Mouse (Mus musculus): ENCODE data around the gene Flt1. TPM values are rescaled to one million over a fixed set of nuclear protein-coding genes. Genes with fewer than 3 reads are reported as not detected.
A peak's percentile ranks its signal among the peaks of the same experiment; 100 is the strongest.

The Flt1 gene
- polyA plus RNA-seq, 1 experiment from 2014 or later = 19.0 TPM

- H3K4me2 ChIP-seq = no peak overlapping the region
- no peak for ATAC-seq (ENCODE audit: borderline replicate concordance, extremely low read depth, low FRiP score, low TSS enrichment)
- peaks cover 7% of the 10 kb centered on the region for H3K4me1 ChIP-seq
- WGBS = 62% methylated on average over 1 of the region's 1 CpGs
- H3K4me3 ChIP-seq = no peak overlapping the region
- peak overlapping the region; percentile 55; the same call in 1 of the 2 replicates for H3K27ac ChIP-seq
- no peaks in the 10 kb centered on the region for H3K9me3 ChIP-seq
- no peaks in the 10 kb centered on the region for H3K27me3 ChIP-seq
- H3K36me3 ChIP-seq = no peaks in the 10 kb centered on the region
- H3K9ac ChIP-seq = no peak overlapping the region
These were observed 140.7 kb downstream of the Flt1 start for GRCm38 (mm10) chr5:147585070-147585469.

- Histone ChIP-seq H3K27me3 (no peaks in the 10 kb centered on the region), H3K4me3 (no peak overlapping the region), H3K36me3 (no peaks in the 10 kb centered on the region), H3K4me2 (no peak overlapping the region), H3K27ac (peak overlapping the region; percentile 55; the same call in 1 of the 2 replicates), H3K9me3 (no peaks in the 10 kb centered on the region), H3K4me1 (peaks cover 5% of the 10 kb centered on the region), H3K9ac (no peak overlapping the region)
- ATAC-seq (ENCODE audit: borderline replicate concordance, extremely low read depth, low FRiP score, low TSS enrichment) = no peak
- WGBS = 60% methylated on average over 9 of the region's 9 CpGs
These were observed 141.2 kb downstream of the Flt1 start for GRCm38 (mm10) chr5:147584648-147585047.

- no peak for ATAC-seq (ENCODE audit: borderline replicate concordance, extremely low read depth, low FRiP score, low TSS enrichment)
- H3K27me3 ChIP-seq = no peaks in the 10 kb centered on the region
- 35% methylated on average over 14 of the region's 14 CpGs for WGBS
- H3K4me2 ChIP-seq = 0 out of 2 replicates have a peak overlapping the region, but pooled peaks have one; percentile 30
- no peak overlapping the region for H3K4me3 ChIP-seq
- no peak overlapping the region for H3K27ac ChIP-seq
- peaks cover 5% of the 10 kb centered on the region; the same call in 1 of the 2 replicates for H3K4me1 ChIP-seq
- H3K36me3 ChIP-seq = no peaks in the 10 kb centered on the region
- H3K9me3 ChIP-seq = no peaks in the 10 kb centered on the region
- H3K9ac ChIP-seq = no peak overlapping the region
These were observed 142.0 kb downstream of the Flt1 start for GRCm38 (mm10) chr5:147583702-147584298.

GRCm38 (mm10) chr5:147580181-147580580, 145.6 kb downstream of the Flt1 start:
- no peaks in the 10 kb centered on the region for H3K9me3 ChIP-seq
- no peak overlapping the region for H3K9ac ChIP-seq
- peaks cover 5% of the 10 kb centered on the region; the same call in 1 of the 2 replicates for H3K4me1 ChIP-seq
- no peak overlapping the region for H3K4me3 ChIP-seq
- H3K27ac ChIP-seq = no peak overlapping the region
- H3K27me3 ChIP-seq = no peaks in the 10 kb centered on the region
- no peak overlapping the region for H3K4me2 ChIP-seq
- no peak for ATAC-seq (ENCODE audit: borderline replicate concordance, extremely low read depth, low FRiP score, low TSS enrichment)
- 68% methylated on average over 13 of the region's 13 CpGs for WGBS
- no peaks in the 10 kb centered on the region for H3K36me3 ChIP-seq

GRCm38 (mm10) chr5:147579691-147580090, 146.1 kb downstream of the Flt1 start:
- Histone ChIP-seq H3K4me3 (no peak overlapping the region), H3K4me1 (peaks cover 5% of the 10 kb centered on the region; the same call in 1 of the 2 replicates), H3K36me3 (no peaks in the 10 kb centered on the region), H3K9me3 (no peaks in the 10 kb centered on the region), H3K4me2 (no peak overlapping the region), H3K27me3 (no peaks in the 10 kb centered on the region), H3K9ac (no peak overlapping the region), H3K27ac (no peak overlapping the region)
- ATAC-seq (ENCODE audit: borderline replicate concordance, extremely low read depth, low FRiP score, low TSS enrichment) = no peak
- 58% methylated on average over 8 of the region's 8 CpGs for WGBS

GRCm38 (mm10) chr5:147579148-147579547, 146.7 kb downstream of the Flt1 start:
- 87% methylated on average over 7 of the region's 7 CpGs for WGBS
- Histone ChIP-seq H3K9ac (no peak overlapping the region), H3K4me1 (peaks cover 2% of the 10 kb centered on the region; the same call in 1 of the 2 replicates), H3K4me2 (no peak overlapping the region), H3K27me3 (no peaks in the 10 kb centered on the region), H3K9me3 (no peaks in the 10 kb centered on the region), H3K27ac (no peak overlapping the region), H3K36me3 (no peaks in the 10 kb centered on the region), H3K4me3 (no peak overlapping the region)
- ATAC-seq (ENCODE audit: borderline replicate concordance, extremely low read depth, low FRiP score, low TSS enrichment) = no peak

GRCm38 (mm10) chr5:147577003-147577402, 148.8 kb downstream of the Flt1 start:
- H3K4me2 ChIP-seq = no peak overlapping the region
- H3K27me3 ChIP-seq = no peaks in the 10 kb centered on the region
- H3K36me3 ChIP-seq = no peaks in the 10 kb centered on the region
- ATAC-seq (ENCODE audit: borderline replicate concordance, extremely low read depth, low FRiP score, low TSS enrichment) = no peak
- no peaks in the 10 kb centered on the region for H3K4me1 ChIP-seq
- H3K4me3 ChIP-seq = no peak overlapping the region
- no peaks in the 10 kb centered on the region for H3K9me3 ChIP-seq
- no peak overlapping the region for H3K9ac ChIP-seq
- H3K27ac ChIP-seq = no peak overlapping the region
- 45% methylated on average over 6 of the region's 6 CpGs for WGBS

- no peaks in the 10 kb centered on the region for H3K36me3 ChIP-seq
- no peak overlapping the region for H3K9ac ChIP-seq
- no peak overlapping the region for H3K4me2 ChIP-seq
- H3K4me1 ChIP-seq = no peaks in the 10 kb centered on the region
- peak; percentile 40 for ATAC-seq (ENCODE audit: borderline replicate concordance, extremely low read depth, low FRiP score, low TSS enrichment)
- H3K9me3 ChIP-seq = no peaks in the 10 kb centered on the region
- no peaks in the 10 kb centered on the region for H3K27me3 ChIP-seq
- H3K27ac ChIP-seq = no peak overlapping the region
- 51% methylated on average over 8 of the region's 8 CpGs for WGBS
- no peak overlapping the region for H3K4me3 ChIP-seq
These were observed 151.3 kb downstream of the Flt1 start for GRCm38 (mm10) chr5:147574517-147574916.

- Histone ChIP-seq H3K9ac (no peak overlapping the region), H3K27ac (no peak overlapping the region), H3K4me3 (no peak overlapping the region), H3K27me3 (no peaks in the 10 kb centered on the region), H3K9me3 (no peaks in the 10 kb centered on the region), H3K4me2 (no peak overlapping the region), H3K36me3 (no peaks in the 10 kb centered on the region), H3K4me1 (no peaks in the 10 kb centered on the region)
- WGBS = 70% methylated on average over 1 of the region's 1 CpGs
- ATAC-seq (ENCODE audit: borderline replicate concordance, extremely low read depth, low FRiP score, low TSS enrichment) = no peak
These were observed 152.3 kb downstream of the Flt1 start for GRCm38 (mm10) chr5:147573555-147573954.

GRCm38 (mm10) chr5:147572695-147573094, 153.1 kb downstream of the Flt1 start:
- H3K4me1 ChIP-seq = no peaks in the 10 kb centered on the region
- no peak overlapping the region for H3K9ac ChIP-seq
- no peaks in the 10 kb centered on the region for H3K36me3 ChIP-seq
- no peak overlapping the region for H3K27ac ChIP-seq
- H3K27me3 ChIP-seq = no peaks in the 10 kb centered on the region
- H3K9me3 ChIP-seq = no peaks in the 10 kb centered on the region
- ATAC-seq (ENCODE audit: borderline replicate concordance, extremely low read depth, low FRiP score, low TSS enrichment) = no peak
- H3K4me3 ChIP-seq = no peak overlapping the region
- H3K4me2 ChIP-seq = no peak overlapping the region
- 72% methylated on average over 7 of the region's 7 CpGs for WGBS

- Histone ChIP-seq H3K27ac (no peak overlapping the region), H3K4me3 (no peak overlapping the region), H3K9ac (no peak overlapping the region), H3K36me3 (no peaks in the 10 kb centered on the region), H3K4me1 (no peaks in the 10 kb centered on the region), H3K9me3 (no peaks in the 10 kb centered on the region), H3K4me2 (no peak overlapping the region), H3K27me3 (no peaks in the 10 kb centered on the region)
- 47% methylated on average over 7 of the region's 7 CpGs for WGBS
- ATAC-seq (ENCODE audit: borderline replicate concordance, extremely low read depth, low FRiP score, low TSS enrichment) = no peak
These were observed 159.5 kb downstream of the Flt1 start for GRCm38 (mm10) chr5:147566335-147566734.

GRCm38 (mm10) chr5:147565444-147565843, 160.4 kb downstream of the Flt1 start:
- Histone ChIP-seq H3K9me3 (no peaks in the 10 kb centered on the region), H3K36me3 (no peaks in the 10 kb centered on the region), H3K27ac (no peak overlapping the region)

More at GRCm38 (mm10) chr5:147565444-147565843, 160.4 kb downstream of the Flt1 start:
- Histone ChIP-seq H3K27me3 (no peaks in the 10 kb centered on the region), H3K9ac (no peak overlapping the region), H3K4me3 (no peak overlapping the region), H3K4me1 (no peaks in the 10 kb centered on the region), H3K4me2 (no peak overlapping the region)
- ATAC-seq (ENCODE audit: borderline replicate concordance, extremely low read depth, low FRiP score, low TSS enrichment) = no peak
- WGBS = 83% methylated on average over 7 of the region's 7 CpGs

Data from lung, embryonic 15.5 days (tissue).